Mouse (Mus musculus) spleen, postnatal 10 days (tissue): ENCODE measurements around the gene Cdv3.
"Not testable (repeated sequence)": the region's sequence is repeated elsewhere in the genome, so short reads cannot be mapped to it uniquely, and the experiment has no call there.

Experiments used
- DNase-seq, 2 experiments: peaks; one replicate each; pipeline ENCODE4 v3.0.0; 2021 to 2022; ENCODE audit warnings: low spot score in 2 of 2

Gene Cdv3

DNA sequence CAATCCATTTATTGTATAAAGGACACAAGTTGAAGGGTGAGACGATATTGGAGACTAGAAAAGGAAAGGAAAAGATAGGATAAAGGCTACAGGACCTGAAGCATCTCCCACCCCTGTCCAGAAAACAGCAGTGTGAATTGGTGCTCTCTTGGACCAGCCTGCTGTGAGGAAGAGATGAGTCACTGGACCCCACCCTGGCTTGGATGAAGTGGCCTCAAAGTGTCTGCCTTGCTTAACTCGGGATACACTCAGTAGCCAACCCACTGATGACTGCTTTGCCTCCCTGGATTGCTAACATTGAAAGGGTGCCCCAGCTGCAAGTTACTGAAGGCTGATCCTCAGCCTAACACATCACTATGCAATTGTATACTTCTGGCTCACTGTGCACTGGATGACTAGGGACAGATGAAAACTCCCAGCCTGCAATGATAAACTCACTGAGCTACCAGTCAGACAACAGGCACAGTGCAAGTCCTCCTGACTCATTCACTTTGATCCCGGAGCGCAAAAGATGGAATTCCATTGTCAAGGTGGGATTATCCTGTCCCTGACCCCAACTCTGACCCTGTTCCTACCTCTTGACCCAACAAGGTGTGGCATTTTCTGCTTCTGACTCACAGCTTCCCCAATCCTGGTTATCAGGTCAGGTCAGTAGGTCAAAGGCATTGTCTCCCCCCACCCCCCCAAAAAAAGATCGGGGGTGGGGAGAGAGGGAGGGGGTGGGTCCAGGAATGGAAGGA, 6.8 kb upstream of the Cdv3 start:
- no peak for DNase-seq

GRCm38 (mm10) chr9:103369951-103370350, 4.3 kb upstream of the Cdv3 start:
- no peak for DNase-seq

GRCm38 (mm10) chr9:103366356-103366755, 716 bp upstream of the Cdv3 start:
- DNase-seq: no peak

- peak; percentile 74 to 79 for DNase-seq
Observed at GRCm38 (mm10) chr9:103364601-103365289, 895 bp downstream of the Cdv3 start.

DNA sequence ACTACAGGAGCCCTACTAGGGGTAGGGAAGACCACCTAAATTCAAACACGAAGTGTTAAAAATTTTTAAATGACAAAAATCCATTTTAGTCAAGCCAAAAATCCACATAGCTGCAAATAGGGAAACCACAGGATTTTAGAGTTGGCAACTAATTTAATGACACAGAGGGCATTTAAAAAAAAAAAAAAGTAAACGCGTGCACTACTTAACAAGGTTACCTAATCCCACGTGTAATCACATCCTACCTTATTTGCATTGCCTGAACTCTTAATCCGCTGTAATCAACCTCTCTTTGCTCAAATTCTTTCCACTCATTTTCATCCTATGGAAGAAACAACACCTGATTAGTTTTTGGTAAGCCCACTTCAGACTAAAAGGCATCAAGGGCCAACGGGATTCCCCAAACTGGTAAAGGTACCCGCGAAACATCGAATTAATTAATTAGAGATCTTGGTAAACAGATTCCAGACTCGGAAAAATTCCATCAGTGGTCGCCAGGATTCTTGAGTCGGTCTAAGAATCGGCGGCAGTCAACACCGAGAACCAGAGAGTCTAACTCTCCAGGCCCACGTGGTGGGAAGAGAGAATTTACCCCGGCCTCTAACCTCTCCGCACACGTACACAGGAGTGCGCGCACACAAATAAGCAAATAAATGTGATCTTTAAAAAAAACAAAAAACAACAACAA, 1.8 kb downstream of the Cdv3 start:
- peak; percentile 18 to 36 for DNase-seq

GRCm38 (mm10) chr9:103363088-103363487, 2.6 kb downstream of the Cdv3 start:
- no peak for DNase-seq

DNA sequence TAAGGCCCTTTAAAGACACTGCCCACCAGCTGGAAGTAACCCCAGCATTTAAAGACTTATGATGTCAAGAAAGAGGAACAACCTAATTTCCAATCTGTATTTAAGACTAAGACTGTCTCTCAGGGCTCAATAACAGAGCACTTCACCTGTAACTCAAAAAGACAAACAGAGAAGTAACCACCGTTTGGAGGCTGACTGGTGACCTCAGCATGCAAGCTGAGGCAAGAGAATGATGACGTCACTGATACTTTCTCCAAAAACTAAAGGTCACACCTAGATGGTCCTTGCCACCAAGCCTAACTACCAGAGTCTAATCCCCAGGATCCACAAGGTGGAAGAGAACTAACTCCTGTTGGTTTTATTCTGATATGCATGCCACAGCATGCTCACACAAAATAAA, 5.0 kb downstream of the Cdv3 start:
- DNase-seq: no peak

DNA sequence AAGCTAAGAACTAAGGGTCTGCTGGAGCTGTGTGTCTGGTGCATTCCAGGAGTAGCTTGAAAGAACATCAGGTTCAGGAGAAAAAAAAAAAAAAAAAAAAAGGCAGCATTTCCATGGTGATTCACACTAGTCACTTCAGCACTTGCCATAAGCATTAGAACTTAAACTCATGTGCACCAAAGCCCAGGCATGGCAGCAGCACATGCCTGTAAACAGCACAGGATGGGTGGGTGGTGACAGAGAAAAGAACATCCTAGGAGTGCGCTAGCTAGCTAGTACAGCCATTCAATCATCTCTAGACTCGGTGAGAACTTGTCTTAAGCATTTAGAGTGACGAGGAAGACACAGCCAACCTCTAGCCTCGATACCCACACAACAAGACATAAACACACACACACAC, 7.1 kb downstream of the Cdv3 start:
- DNase-seq: no peak

GRCm38 (mm10) chr9:103357893-103358292, 7.7 kb downstream of the Cdv3 start:
- peak in 1 of 2 experiments; percentile 27 for DNase-seq

DNA sequence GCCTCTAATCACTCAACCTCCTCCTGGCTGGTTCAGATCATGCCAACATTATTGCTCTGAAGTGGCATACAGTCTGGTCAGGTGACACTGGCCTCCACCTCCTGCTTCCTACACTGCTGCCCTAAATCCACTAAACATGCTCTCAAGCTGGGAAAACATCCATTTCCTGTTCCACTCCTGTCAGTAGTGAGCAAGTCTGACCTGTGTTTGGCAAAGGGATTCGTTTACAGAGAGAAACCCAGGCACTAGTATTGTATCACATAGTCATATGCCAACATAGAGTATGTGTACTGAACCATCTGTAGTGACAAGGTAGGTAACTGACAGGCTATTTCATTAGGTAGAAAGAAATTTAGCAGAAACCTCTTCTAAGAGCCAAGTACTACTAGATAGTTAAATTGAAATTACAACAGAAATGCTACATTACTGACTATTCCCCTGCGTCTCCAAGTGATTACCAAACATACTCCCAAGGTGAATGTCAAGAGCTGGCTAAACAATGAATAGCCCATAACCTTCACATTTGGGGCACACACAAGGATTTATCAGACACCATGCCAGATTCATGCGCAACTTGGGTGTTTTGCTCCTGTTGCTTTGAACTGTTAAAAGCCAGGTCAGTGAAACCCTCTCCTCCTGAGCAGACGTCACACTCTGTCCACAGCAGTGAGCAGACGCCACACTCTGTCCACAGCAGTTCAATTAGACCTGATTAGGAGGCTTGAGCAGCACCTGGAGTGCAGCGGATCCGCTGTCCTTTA, 12.0 kb downstream of the Cdv3 start:
- not testable (repeated sequence) for DNase-seq

DNA sequence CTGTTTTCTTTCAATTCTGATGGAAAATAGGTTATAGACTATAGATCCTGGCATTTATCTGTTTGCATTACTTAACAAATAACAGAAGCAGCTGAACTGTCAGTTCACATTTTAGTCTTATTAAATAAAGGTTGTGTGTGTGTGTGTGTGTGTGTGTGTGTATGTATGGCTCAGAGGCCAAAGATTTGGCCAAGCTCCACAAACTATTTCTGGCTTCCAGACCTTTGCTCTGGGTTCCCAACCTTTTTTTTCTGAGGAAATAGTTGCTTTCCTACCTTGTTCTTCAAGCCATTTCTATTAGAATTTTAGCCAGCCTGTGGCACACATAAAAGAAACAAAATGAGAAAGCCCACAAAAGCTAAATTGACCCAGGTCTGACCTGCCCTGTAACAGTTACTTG, 16.8 kb downstream of the Cdv3 start:
- no peak for DNase-seq

DNA sequence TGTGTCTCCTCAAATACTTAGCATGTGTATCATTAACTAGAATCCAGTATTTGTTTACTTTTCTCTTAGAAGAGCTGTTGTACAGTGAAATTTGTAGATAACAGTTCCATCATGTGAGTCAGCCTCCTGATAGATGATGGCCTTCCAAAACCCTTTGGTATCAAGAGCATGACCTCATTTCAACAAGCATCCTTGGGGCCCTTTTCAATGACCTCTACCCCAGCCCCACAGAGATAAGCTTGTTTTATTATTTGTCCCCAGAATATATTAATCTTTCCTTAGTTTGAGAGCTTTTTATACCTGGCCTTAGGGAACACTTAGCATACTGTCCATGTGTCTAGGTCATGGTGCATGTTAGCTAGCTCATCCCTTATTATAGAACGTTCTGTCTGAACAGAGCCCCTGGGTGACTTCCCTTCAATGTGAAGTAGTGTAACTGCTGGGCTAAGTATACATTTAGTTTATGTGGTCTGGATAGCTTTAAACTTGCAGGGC, 17.6 kb downstream of the Cdv3 start:
- no peak for DNase-seq

- DNase-seq: no peak
Observed at GRCm38 (mm10) chr9:103347045-103347444, 18.6 kb downstream of the Cdv3 start.

GRCm38 (mm10) chr9:103336912-103337311, 28.7 kb downstream of the Cdv3 start:
- no peak for DNase-seq

GRCm38 (mm10) chr9:103332663-103333062, 33.0 kb downstream of the Cdv3 start:
- DNase-seq: no peak

GRCm38 (mm10) chr9:103326449-103326848, 39.2 kb downstream of the Cdv3 start:
- DNase-seq: no peak

DNA sequence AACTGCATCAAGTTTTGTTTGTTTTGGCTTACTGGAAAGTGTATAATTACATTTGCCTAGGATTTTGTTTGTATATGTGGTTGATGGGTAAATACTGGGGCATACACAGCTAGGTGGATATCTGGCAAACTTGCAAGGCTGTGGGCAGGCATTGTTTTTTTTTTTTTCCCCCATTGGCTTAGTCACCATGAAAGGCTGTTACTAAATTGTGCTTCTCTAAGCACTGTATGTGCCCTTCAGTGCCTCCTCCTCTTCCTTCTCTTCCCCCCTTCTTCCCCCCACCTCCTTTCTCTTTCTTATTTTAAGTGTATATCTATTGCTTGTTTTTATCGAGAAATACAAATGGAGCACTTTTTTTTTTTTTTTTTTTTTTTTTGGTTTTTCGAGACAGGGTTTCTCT, 41.0 kb downstream of the Cdv3 start:
- DNase-seq: no peak

DNA sequence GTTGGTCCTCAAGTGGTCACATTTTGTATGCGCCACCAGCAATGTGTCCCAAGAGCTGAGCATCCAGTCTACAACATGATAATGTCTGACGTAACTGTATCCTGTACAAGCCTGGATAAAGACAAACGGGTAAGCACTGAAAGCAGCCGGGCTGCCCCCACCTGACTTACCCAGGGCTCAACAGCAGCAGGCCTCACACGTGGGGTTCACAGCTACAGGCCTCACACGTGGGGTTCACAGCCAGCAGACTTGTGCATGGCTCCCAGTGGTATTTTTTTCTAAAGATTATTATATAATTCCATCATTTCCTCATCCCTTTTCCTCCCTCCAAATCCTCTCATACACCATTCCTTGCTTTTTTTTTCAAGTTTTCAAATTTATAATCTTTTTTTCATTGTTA, 55.8 kb downstream of the Cdv3 start:
- peak in 1 of 2 experiments; percentile 42 for DNase-seq

- no peak for DNase-seq
Observed at GRCm38 (mm10) chr9:103305332-103306041, 60.2 kb downstream of the Cdv3 start.

GRCm38 (mm10) chr9:103304927-103305326, 60.7 kb downstream of the Cdv3 start, which contains the start of the genes 1300017J02Rik and Topbp1:
1300017J02Rik (minus strand) TSS chr9:103305082.
Topbp1 (plus strand) TSS chr9:103305215.
- DNase-seq: peak; percentile 85 to 95
